Mouse (Mus musculus): ENCODE data around the gene Cypt3. TPM values are rescaled to one million over a fixed set of nuclear protein-coding genes. Genes with fewer than 3 reads are reported as not detected.
A peak's percentile ranks its signal among the peaks of the same experiment; 100 is the strongest.

Gene Cypt3
- polyA plus RNA-seq (2015; fragmentation: Nextera tagmentation; extraction: Ambion mirVana) = not detected in 2 replicates

- TF ChIP-seq EP300 (optimal IDR thresholded peaks at IDR 0.05) = no peak
- no peak for TF ChIP-seq CTCF (IDR thresholded peaks at IDR 0.05; ENCODE audit: low read depth)
- H3K4me3 ChIP-seq (ENCODE audit: low read depth, low read length) = no peak within 1 kb of the TSS
- H3K27ac ChIP-seq (replicated peaks) = no peak within 1 kb of the TSS
- no peak within 1 kb of the TSS for H3K4me2 ChIP-seq (replicated peaks; ENCODE audit: low read depth)
- H3K9me3 ChIP-seq (ENCODE audit: control insufficient read depth, low read length) = no peaks in the 10 kb centered on the region
- no peak within 1 kb of the TSS for H3K9ac ChIP-seq (ENCODE audit: low read length)
- H3K27me3 ChIP-seq (ENCODE audit: control insufficient read depth, insufficient read depth, low read length) = no peaks in the 10 kb centered on the region
- H3K36me3 ChIP-seq (ENCODE audit: control insufficient read depth, insufficient read depth, low read length) = no peaks in the 10 kb centered on the region
- ATAC-seq (ENCODE audit: low FRiP score, low TSS enrichment) = no peak
- DNase-seq (ENCODE audit: low spot score) = no peak
- H3K4me1 ChIP-seq (replicated peaks; ENCODE audit: control insufficient read depth, insufficient read depth) = no peaks in the 10 kb centered on the region
- WGBS = 60% methylated on average over 7 of the region's 7 CpGs
These were observed at the start of gene Cypt3 for GRCm38 (mm10) chrX:153558293-153558692. TSS of gene Cypt3 (plus strand) at chrX:153558593.

GRCm38 (mm10) chrX:153515491-153515890 lies 42.9 kb upstream of the Cypt3 start:
- WGBS = 78% methylated on average over 5 of the region's 5 CpGs
- no peaks in the 10 kb centered on the region for H3K9me3 ChIP-seq (ENCODE audit: control insufficient read depth, low read length)
- H3K36me3 ChIP-seq (ENCODE audit: control insufficient read depth, insufficient read depth, low read length) = no peaks in the 10 kb centered on the region
- H3K27ac ChIP-seq (replicated peaks) = no peak overlapping the region
- no peaks in the 10 kb centered on the region for H3K27me3 ChIP-seq (ENCODE audit: control insufficient read depth, insufficient read depth, low read length)
- no peak overlapping the region for H3K9ac ChIP-seq (ENCODE audit: low read length)
- H3K4me2 ChIP-seq (replicated peaks; ENCODE audit: low read depth) = no peak overlapping the region
- TF ChIP-seq CTCF (IDR thresholded peaks at IDR 0.05; ENCODE audit: low read depth) = no peak
- TF ChIP-seq EP300 (optimal IDR thresholded peaks at IDR 0.05) = no peak
- ATAC-seq (ENCODE audit: low FRiP score, low TSS enrichment) = no peak
- H3K4me1 ChIP-seq (replicated peaks; ENCODE audit: control insufficient read depth, insufficient read depth) = no peaks in the 10 kb centered on the region
- DNase-seq (ENCODE audit: low spot score) = no peak
- no peak overlapping the region for H3K4me3 ChIP-seq (ENCODE audit: low read depth, low read length)

- Histone ChIP-seq H3K36me3 (ENCODE audit: control insufficient read depth, insufficient read depth, low read length) (no peaks in the 10 kb centered on the region), H3K4me1 (replicated peaks; ENCODE audit: control insufficient read depth, insufficient read depth) (no peaks in the 10 kb centered on the region), H3K4me3 (ENCODE audit: low read depth, low read length) (no peak overlapping the region), H3K27me3 (ENCODE audit: control insufficient read depth, insufficient read depth, low read length) (no peaks in the 10 kb centered on the region), H3K9me3 (ENCODE audit: control insufficient read depth, low read length) (no peaks in the 10 kb centered on the region), H3K4me2 (replicated peaks; ENCODE audit: low read depth) (no peak overlapping the region), H3K27ac (replicated peaks) (no peak overlapping the region), H3K9ac (ENCODE audit: low read length) (no peak overlapping the region)
- 9% methylated on average over 2 of the region's 2 CpGs for WGBS
- ATAC-seq (ENCODE audit: low FRiP score, low TSS enrichment) = no peak
- no peak for TF ChIP-seq EP300 (optimal IDR thresholded peaks at IDR 0.05)
- peak; percentile 69 for TF ChIP-seq CTCF (IDR thresholded peaks at IDR 0.05; ENCODE audit: low read depth)
- DNase-seq (ENCODE audit: low spot score) = peak; percentile 13
These were observed 30.0 kb upstream of the Cypt3 start for GRCm38 (mm10) chrX:153528399-153528798.

GRCm38 (mm10) chrX:153556634-153557033 lies 1.8 kb upstream of the Cypt3 start:
- Histone ChIP-seq H3K9me3 (ENCODE audit: control insufficient read depth, low read length) (no peaks in the 10 kb centered on the region), H3K27me3 (ENCODE audit: control insufficient read depth, insufficient read depth, low read length) (no peaks in the 10 kb centered on the region), H3K4me3 (ENCODE audit: low read depth, low read length) (no peak overlapping the region), H3K27ac (replicated peaks) (no peak overlapping the region), H3K36me3 (ENCODE audit: control insufficient read depth, insufficient read depth, low read length) (no peaks in the 10 kb centered on the region), H3K4me1 (replicated peaks; ENCODE audit: control insufficient read depth, insufficient read depth) (no peaks in the 10 kb centered on the region), H3K9ac (ENCODE audit: low read length) (no peak overlapping the region), H3K4me2 (replicated peaks; ENCODE audit: low read depth) (no peak overlapping the region)
- WGBS = 61% methylated on average over 2 of the region's 2 CpGs
- TF ChIP-seq CTCF (IDR thresholded peaks at IDR 0.05; ENCODE audit: low read depth) (no peak), EP300 (optimal IDR thresholded peaks at IDR 0.05) (no peak)
- DNase-seq (ENCODE audit: low spot score) (no peak), ATAC-seq (ENCODE audit: low FRiP score, low TSS enrichment) (no peak)

GRCm38 (mm10) chrX:153564650-153565049 lies 6.3 kb downstream of the Cypt3 start:
- H3K4me1 ChIP-seq (replicated peaks; ENCODE audit: control insufficient read depth, insufficient read depth) = no peaks in the 10 kb centered on the region
- H3K36me3 ChIP-seq (ENCODE audit: control insufficient read depth, insufficient read depth, low read length) = no peaks in the 10 kb centered on the region
- no peak overlapping the region for H3K27ac ChIP-seq (replicated peaks)
- DNase-seq (ENCODE audit: low spot score) (no peak), ATAC-seq (ENCODE audit: low FRiP score, low TSS enrichment) (no peak)
- H3K9me3 ChIP-seq (ENCODE audit: control insufficient read depth, low read length) = no peaks in the 10 kb centered on the region
- 64% methylated on average over 1 of the region's 1 CpGs for WGBS
- no peak overlapping the region for H3K4me3 ChIP-seq (ENCODE audit: low read depth, low read length)
- H3K4me2 ChIP-seq (replicated peaks; ENCODE audit: low read depth) = no peak overlapping the region
- no peak for TF ChIP-seq EP300 (optimal IDR thresholded peaks at IDR 0.05)
- no peak for TF ChIP-seq CTCF (IDR thresholded peaks at IDR 0.05; ENCODE audit: low read depth)
- no peak overlapping the region for H3K9ac ChIP-seq (ENCODE audit: low read length)
- H3K27me3 ChIP-seq (ENCODE audit: control insufficient read depth, insufficient read depth, low read length) = no peaks in the 10 kb centered on the region

GRCm38 (mm10) chrX:153599583-153599982 lies 41.2 kb downstream of the Cypt3 start:
- DNase-seq (ENCODE audit: low spot score) (no peak), ATAC-seq (ENCODE audit: low FRiP score, low TSS enrichment) (no peak)
- peak; percentile 57 for TF ChIP-seq CTCF (IDR thresholded peaks at IDR 0.05; ENCODE audit: low read depth)
- TF ChIP-seq EP300 (optimal IDR thresholded peaks at IDR 0.05) = no peak
- Histone ChIP-seq H3K4me3 (ENCODE audit: low read depth, low read length) (no peak overlapping the region), H3K4me1 (replicated peaks; ENCODE audit: control insufficient read depth, insufficient read depth) (no peaks in the 10 kb centered on the region), H3K27ac (replicated peaks) (no peak overlapping the region), H3K4me2 (replicated peaks; ENCODE audit: low read depth) (no peak overlapping the region), H3K36me3 (ENCODE audit: control insufficient read depth, insufficient read depth, low read length) (no peaks in the 10 kb centered on the region), H3K9me3 (ENCODE audit: control insufficient read depth, low read length) (no peaks in the 10 kb centered on the region), H3K27me3 (ENCODE audit: control insufficient read depth, insufficient read depth, low read length) (no peaks in the 10 kb centered on the region), H3K9ac (ENCODE audit: low read length) (no peak overlapping the region)
- 50% methylated on average over 2 of the region's 2 CpGs for whole genome bisulfite sequencing

Other genes with a start within 250 kb of the Cypt3 start
- gene Ubqln2, start 60.4 kb upstream of the Cypt3 start, polyA plus RNA-seq (2015; fragmentation: Nextera tagmentation; extraction: Ambion mirVana) = 10.5 and 11.3 TPM in 2 replicates
- gene Kctd12b, start 137.8 kb downstream of the Cypt3 start, polyA plus RNA-seq (2015; fragmentation: Nextera tagmentation; extraction: Ambion mirVana) = 2.5 and 2.6 TPM in 2 replicates
- gene Nbdy, start 165.0 kb downstream of the Cypt3 start, polyA plus RNA-seq (2015; fragmentation: Nextera tagmentation; extraction: Ambion mirVana) = 90.9 and 96.9 TPM in 2 replicates

All from stomach, postnatal 0 days (tissue).